Mouse (Mus musculus) left cerebral cortex, postnatal 25 days (tissue): ENCODE data around the gene Chadl. TPM values are rescaled to one million over a fixed set of nuclear protein-coding genes. Genes with fewer than 3 reads are reported as not detected.
A peak's percentile ranks its signal among the peaks of the same experiment; 100 is the strongest.
"Not testable (repeated sequence)": the region's sequence is repeated elsewhere in the genome, so short reads cannot be mapped to it uniquely, and the experiment has no call there.

Experiments used
- DNase-seq, 2 experiments: peaks; one replicate each; pipeline ENCODE4 v3.0.0; 2022; ENCODE audit warnings: low spot score in 2 of 2, mixed read lengths in 1 of 2
- intact Hi-C: fragments of 180-260 bp; cut with DNase I; formaldehyde crosslinking; loops from one replicate; pipeline ENCODE4 v1.15.1; 2025
- total RNA-seq, 2 experiments: library from RNA; stranded (reverse); gene quantifications; 2 replicates each; pipeline ENCODE4 v1.2.3; 2021

The Chadl gene
- total RNA-seq, 2 experiments from 2014 or later: 16.2 to 20.7 TPM

DNA sequence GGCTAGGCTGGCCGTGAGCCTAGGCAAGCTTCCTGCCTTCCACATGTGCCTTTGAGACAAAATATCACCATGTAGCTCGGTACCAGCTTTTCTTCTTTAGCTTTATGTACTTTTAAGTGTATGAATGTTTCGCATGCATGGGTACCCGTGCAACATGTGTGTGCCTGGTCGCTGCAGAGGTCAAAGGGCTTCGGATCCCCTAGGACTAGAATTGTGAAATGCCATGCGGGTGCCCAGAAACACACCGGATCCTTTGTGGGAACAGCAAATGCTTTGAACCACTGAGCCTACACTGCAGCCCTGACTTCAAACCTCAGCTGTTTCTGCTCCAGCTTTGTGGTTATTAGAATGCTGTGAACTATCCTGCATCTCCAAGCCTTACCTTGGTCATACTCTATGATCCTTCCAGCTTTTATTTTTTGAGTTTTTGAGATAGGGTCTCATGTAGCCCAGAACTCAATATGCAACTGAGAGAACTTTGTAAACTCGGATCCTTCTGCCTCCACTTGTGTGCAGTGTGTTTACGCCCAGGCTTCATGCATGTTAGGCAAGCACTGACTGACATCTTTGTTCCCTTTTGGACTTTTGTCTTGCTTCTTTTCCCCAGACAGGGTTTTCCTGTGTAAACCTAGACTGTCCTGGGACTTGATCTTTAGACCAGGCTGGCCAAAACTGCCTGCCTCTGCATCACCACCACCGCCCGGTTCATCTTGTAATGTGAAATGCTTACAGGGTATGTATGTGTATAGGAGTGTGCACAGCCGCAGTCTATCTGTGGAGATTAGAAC is 5.4 kb upstream of the Chadl start:
- DNase-seq: no peak
- intact Hi-C loops: no loop called here

DNA sequence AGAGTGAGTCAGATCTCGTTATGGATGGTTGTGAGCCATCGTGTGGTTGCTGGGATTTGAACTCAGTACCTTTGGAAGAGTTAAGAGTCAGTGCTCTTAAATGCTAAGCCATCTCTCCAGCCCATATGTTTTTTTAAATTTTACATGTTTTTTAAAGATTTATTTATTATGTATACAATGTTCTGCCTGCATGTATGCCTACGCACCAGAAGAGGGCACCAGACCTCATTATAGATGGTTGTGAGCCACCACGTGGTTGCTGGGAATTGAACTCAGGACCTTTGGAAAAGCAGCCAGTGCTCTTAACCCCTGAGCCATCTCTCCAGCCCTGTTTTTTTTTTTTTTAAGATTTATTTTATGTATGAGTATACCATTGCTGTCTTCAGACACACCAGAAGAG is 4.3 kb upstream of the Chadl start:
- intact Hi-C loops, DNase-seq: not testable (repeated sequence)

DNA sequence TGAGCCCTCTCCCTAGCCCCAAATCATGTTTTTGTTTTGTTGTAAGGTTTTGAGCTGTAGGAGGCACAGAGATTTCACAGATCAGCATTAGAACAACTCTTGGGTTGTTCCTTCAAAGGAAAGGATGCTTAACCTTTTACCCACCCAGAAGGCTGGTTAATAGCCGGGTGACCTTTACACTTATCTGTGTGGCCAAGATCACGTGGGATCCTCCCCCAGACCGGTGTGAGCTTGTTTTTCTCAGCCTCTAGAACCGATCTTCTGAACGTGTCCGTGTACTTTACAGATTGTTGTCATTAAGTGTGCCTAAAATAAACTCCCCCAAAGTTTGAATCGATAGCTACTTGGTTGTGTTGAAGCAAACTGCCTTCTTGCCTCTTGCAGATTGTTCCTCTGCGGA is 3.5 kb upstream of the Chadl start:
- intact Hi-C loops: no loop called here

DNA sequence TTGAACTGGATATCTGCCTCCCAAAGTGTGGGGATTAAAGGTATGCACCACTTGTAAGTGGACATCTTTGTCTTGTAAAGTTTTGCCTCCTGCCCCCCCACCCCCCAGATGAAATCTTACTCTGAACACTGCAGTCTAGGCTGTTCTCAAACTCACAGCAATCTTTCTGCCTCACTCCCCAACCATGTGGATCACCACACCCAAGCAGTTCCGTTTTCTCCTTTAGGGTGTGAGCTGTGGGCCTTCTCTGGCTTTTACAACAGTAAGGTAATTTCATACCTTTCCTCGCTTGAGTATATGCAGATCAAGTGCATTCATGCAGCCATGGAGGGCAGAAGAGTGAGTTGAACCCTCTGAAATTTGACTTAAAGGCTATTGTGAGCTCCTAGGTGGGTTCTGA is 3.1 kb upstream of the Chadl start:
- DNase-seq: no peak
- intact Hi-C loops: no loop called here

More for the DNA sequence above, 3.5 kb upstream of the Chadl start:
- DNase-seq: no peak

DNA sequence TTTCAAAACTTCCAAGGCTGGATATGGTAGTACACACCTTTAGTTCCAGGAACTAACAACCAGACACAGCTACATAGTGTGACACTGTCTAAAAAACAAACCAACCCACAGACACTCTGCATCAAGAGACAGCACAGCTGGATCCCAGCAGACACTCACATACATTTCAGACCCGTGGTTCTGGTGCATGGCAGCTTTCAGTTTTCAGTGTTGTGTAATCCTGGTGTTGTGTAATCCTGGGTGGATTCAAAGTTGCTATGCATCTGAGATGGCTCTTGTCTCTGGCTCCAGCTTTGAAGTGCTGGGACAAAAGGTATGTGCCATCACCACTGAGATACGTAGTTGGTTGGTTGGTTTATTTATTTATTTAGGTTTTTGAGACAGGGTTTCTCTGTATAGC is 1.4 kb upstream of the Chadl start:
- intact Hi-C loops: no loop called here
- DNase-seq: no peak

DNA sequence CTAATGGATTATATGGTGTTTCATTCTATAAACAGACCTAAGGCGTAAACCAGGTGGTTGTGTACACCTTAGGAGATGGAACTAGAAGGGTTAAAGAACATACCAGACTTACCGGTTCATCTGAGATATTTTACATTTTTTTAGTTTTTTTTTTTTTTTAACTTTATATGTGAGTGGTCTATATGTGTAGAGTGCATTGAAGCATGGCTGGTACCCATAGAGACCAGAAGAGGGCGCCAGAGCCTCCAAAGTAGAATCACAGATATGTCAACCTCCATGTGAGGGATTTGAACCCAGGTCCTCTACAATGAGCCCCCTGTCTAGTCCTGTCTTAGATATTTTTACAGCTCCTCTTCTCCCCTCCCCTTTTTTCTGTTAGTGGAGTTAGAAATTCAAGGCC is 760 bp upstream of the Chadl start:
- DNase-seq: peak in 1 of 2 experiments; percentile 49
- intact Hi-C loops: no loop called here

DNA sequence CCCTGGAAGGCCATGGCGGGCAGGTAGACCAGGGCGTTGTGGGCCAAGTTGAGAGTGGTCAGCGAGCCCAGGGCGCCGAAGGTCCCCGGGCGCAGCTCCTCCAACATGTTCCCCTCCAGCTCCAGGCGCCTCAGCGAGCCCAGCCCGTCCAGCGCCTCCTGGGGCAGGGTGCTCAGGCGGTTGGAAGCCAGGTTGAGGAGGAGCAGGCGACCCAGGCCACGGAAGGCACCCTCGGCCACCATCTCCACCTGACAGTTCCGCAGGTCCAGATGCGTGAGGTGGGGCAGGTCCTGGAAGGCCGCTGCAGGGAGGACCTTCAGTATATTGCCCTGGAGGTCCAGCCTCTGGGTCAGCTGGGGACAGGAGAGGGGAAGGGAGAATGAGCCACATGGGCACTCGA is 2.2 kb downstream of the Chadl start:
- intact Hi-C loops: no loop called here
- DNase-seq: no peak

DNA sequence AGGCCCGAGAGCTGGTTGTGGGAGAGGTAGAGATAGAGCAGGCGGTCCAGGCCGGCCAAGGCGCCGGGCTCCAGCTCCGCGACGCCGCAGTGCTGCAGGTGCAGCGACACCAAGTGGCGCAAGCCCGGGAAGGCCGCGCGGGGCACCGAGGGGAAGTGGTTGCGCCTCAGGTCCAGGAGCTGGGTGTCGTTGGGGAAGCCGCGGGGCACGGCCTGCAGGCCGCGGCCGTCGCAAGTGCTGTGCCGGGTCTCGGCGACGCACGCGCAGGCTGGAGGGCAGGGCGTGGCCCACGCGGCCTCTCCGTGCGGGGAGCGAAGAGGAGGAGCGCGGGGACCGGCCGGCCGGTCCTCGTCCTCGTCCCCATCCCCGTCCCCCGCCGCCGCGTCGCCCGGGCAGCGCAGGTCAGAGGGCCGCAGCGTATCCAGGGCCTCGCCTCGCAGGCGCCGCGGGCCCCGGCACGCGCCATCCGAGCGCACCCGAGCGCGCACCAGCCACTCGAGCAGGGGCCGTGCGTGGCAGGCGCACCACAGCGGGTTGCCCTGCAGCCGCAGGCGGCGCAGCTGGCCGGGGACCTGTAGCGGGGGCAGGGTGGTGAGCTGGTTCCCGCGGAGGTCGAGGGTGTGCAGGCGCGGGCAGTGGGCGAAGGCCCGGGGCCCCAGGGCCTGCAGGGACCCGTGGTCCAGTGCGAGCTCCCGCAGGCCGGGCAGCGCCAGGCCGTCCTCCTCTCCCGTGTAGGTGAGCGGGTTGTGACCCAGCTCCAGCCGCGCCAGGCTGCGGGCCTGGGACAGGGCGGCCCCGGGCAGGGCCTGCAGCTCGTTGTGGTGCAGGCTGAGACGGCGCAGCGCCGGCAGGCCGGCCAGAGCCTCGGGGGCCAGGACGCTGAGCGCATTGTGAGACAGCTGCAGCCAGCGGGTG is 2.9 kb downstream of the Chadl start:
- DNase-seq: peak; percentile 71 to 74

DNA sequence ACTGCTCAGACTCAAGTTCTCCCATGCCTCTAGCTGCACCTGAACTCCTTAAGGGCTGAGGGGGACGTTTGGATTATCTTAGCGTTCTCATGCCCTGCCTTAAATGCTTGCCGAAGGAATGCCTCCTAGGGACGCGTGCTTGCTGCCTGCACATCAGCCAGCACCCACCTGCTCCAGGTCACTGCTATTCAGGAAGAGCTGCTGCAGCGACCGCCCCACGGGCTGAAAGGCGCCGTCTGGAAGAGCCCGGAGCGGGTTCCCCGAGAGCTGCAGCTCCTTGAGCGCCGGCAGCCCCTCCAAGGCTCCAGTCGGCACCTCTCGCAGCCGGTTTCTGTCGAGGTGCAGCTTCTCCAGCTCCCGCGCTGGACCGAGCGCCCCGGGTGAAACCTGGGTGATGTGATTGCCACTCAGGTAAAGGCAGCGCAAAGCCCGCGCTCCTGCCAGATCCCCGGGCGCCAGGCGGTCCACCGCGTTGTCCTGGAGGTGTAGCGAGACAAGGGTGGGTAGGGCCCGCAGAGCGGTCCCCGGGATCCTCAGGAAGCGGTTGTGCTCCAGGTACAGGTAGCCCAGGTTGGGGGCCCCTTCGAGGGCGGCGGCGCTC is 3.6 kb downstream of the Chadl start:
- intact Hi-C loops: no loop called here
- peak in 1 of 2 experiments; percentile 21 for DNase-seq

More for the DNA sequence above, 2.9 kb downstream of the Chadl start:
- intact Hi-C loops: no loop called here

DNA sequence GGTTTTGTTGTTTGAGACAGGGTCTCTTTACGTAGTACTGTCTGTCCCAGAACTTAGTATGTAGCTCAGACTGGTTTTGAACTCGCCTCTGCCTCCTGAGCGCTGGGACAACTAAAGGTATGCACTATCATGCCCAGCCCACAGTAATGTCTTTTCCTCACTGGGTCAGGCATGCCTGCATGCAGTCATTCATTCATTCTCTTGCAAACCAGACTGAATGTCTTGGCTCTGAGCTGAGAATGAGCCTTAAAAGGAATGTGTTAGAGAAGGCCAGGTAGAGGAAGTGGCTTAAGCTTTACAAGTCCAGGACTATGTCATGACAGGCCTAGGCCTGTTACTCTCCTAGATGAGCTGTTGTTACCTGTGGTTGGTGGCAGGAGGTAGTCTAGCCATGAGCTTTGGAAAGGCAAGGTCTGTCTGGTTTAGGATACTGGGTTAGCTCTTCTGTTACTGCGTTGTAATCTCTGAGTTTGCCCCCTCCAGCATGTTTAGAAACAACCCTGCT is 16.7 kb downstream of the Chadl start:
- intact Hi-C loops: no loop called here
- no peak for DNase-seq

DNA sequence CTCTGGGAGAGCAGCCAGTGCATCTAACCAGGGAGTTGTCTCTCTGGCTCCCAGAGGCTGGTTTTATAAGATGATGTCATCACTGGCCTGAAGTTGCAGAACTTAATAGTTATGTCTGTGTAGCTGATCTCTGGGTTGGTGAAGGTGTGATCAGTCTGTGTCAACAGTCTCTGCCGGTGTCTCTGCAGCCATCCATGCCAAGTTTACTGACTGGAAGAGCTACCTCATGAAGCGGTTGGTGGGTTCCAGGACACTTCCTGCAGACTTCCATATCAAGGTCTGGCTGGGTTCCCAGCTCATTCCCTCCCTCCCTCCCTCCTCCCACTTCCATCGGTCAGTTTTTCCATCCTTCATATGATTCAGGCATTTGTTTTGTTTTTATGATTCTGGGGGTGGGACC is 20.4 kb downstream of the Chadl start:
- DNase-seq: no peak
- intact Hi-C loops: no loop called here

DNA sequence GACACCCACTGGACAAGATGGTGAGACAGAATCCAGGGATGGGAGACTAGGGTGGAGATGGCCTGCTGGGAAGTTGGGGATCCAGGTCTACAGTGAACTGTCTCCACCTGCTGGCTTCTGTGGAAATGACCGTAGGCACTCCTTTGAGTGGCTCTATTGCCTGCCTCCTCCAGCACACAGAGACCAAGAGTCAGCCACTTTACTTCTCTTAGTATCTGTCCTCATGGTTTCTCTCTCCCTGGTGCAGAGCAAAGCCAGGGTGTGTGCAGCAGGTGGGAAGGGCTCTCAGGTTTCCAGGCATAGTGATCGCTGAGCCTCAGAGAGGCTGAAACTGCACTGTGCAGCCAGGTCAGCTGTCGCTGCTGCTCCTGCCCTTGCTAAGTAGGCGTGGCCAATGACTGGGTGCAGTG is 26.9 kb downstream of the Chadl start:
- intact Hi-C loops: no loop called here
- peak in 1 of 2 experiments; percentile 51 for DNase-seq

DNA sequence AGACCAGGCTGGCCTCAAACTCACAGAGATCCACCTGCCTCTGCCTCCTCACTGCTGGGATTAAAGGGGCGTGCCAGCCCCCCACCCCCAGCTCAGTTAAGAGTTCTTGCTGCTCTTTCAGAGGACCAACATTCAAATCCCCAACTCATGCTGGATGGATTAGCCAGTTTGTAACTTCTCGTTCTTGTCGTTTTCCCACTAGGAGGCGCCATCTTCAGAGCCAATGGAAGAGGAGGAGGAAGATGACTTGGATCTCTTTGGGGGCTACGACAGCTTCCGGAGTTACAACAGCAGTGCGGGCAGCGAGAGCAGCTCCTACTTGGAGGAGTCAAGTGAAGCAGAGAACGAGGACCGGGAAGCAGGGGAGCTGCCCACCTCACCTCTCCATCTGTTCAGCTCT is 30.1 kb downstream of the Chadl start:
- intact Hi-C loops: no loop called here
- DNase-seq: no peak

DNA sequence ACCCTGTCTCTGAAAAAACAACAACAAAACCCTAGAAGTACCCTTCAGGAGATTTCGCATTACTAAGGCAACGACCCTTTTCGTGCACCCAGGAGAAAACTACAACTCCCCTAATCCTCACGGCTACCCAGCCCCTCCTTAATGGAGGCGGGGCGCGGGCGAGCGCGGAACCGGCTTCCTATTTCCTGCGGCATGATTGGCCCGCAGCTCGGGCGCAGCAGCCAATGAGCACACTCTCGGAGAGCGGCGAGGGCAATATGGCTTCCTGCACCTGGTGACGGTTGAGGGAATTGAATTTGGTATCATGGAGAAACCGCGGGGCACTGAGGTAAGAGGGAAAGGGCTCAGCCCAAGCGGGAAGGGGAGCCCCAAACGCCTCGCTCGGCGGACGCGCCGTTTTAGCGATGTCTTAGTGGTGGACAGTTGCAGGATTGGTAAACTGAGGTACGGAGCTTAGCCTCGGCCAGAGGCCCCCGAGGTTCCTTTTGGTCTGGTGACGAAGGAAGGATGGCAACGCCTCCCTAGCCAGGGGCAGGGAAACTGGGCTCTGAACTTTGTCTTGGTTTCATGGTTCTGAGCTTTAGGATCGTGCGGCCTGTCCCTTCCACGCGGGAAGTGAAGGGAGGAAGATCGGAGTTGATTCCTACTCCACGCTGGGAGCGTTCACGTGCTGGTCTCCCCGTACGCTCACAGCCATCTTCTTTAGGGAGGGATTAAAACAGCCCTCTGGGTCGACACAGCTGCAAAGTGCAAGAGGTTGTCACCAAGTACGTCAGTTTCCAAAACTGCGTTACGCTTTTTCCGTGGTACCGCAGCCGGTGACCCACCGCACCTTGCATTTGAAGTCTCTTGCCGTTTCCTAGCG is 33.2 kb downstream of the Chadl start, which contains the start of gene L3mbtl2:
Gene L3mbtl2 (plus strand): TSS at position 193 of the 865 bp plus-strand sequence.
- peak; percentile 91 to 95 for DNase-seq
- intact Hi-C loops: no loop called here

DNA sequence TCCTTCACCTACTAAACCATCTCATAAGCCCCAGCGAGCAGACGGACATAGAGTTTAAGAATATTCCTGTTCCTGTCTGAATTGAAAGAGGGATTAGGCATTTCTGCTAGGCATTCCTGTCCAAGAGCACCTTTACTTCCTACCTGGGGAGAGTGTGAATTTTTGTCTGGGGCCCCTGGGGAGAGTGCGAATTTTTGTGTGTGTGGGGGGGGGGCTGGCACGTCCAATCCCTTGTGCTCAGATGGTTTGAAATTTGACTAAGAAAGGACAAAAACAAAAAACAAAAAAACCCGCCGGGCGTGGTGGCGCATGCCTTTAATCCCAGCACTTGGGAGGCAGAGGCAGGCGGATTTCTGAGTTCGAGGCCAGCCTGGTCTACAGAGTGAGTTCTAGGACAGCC is 33.8 kb downstream of the Chadl start:
- intact Hi-C loops: no loop called here
- no peak for DNase-seq

DNA sequence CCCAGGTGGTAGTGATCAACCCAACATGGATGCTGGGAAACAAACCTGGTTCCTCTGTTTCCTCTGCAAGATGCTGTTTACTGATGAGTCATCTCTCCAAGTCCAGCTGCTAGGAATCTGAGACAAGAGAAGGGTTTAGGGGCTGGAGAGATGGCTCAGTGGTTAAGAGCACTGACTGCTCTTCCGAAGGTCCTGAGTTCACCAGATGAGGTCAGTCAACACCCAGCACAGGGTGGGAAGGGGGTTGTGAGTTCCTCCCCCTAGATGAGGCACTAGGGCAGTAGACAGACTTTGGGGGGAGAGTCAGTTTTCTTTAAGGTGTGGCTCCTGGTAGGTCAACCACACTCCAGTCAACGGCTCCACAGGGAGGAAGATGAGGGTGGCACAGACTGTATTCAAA is 35.4 kb downstream of the Chadl start:
- DNase-seq: no peak
- intact Hi-C loops: no loop called here

DNA sequence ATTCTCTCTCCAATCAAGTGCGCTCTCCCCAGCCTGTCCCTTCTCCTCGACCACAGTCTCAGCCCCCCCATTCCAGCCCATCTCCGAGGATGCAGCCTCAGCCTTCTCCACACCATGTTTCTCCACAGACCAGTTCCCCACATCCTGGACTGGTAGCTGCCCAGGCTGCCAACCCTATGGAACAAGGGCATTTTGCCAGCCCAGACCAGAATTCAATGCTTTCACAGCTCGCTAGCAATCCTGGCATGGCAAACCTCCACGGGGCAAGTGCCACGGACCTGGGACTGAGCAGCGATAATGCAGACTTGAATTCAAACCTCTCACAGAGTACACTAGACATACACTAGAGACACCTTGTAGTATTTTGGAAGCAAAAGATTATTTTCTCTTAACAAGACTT is 46.5 kb downstream of the Chadl start:
- no peak for DNase-seq
- intact Hi-C loops: no loop called here

DNA sequence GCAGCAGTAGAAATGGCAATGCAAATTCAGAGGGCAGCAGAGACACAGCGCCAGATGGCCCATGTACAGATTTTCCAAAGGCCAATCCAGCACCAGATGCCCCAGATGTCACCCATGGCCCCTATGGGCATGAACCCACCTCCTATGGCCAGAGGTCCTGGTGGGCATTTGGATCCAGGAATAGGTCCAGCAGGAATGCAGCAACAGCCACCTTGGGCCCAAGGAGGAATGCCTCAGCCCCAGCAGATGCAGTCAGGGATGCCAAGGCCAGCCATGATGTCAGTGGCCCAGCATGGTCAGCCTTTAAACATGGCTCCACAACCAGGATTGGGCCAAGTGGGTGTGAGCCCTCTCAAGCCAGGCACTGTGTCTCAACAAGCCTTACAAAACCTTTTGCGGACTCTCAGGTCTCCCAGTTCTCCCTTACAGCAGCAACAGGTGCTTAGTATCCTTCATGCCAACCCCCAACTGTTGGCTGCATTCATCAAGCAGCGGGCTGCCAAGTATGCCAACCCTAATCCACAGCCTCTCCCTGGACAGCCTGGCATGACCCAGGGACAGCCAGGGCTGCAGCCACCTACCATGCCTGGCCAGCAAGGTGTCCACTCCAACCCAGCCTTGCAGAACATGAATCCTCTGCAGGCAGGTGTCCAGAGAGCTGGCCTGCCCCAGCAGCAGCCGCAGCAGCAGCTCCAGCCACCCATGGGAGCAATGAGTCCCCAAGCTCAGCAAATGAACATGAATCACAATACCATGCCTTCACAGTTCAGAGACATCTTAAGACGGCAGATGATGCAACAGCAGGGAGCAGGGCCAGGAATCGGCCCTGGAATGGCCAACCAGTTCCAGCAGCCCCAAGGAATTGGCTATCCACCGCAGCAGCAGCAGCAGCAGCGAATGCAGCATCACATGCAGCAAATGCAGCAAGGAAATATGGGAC is 47.3 kb downstream of the Chadl start:
- no peak for DNase-seq
- intact Hi-C loops: loop anchor here (5.0 kb wide), 1 partner anchor 37 kb away; no protein-coding TSS in a partner anchor
